Mouse (Mus musculus): ENCODE data around the gene Reln.

Reln gene

GRCm38 (mm10) chr5:22307853-22308252 is 36.6 kb downstream of the Reln start:
- DNase-seq (ENCODE audit: low spot score), result no peak

- DNase-seq (ENCODE audit: low spot score), result no peak
Observed at GRCm38 (mm10) chr5:22307072-22307471, 37.4 kb downstream of the Reln start.

- no peak for DNase-seq (ENCODE audit: low spot score)
Observed at GRCm38 (mm10) chr5:22303709-22304108, 40.8 kb downstream of the Reln start.

GRCm38 (mm10) chr5:22302309-22302708 is 42.2 kb downstream of the Reln start:
- no peak for DNase-seq (ENCODE audit: low spot score)

GRCm38 (mm10) chr5:22300788-22301187 is 43.7 kb downstream of the Reln start:
- DNase-seq (ENCODE audit: low spot score), result no peak

GRCm38 (mm10) chr5:22300046-22300445 is 44.5 kb downstream of the Reln start:
- DNase-seq (ENCODE audit: low spot score), result no peak

- no peak for DNase-seq (ENCODE audit: low spot score)
Observed at GRCm38 (mm10) chr5:22295161-22295560, 49.3 kb downstream of the Reln start.

- no peak for DNase-seq (ENCODE audit: low spot score)
Observed at GRCm38 (mm10) chr5:22291409-22291808, 53.1 kb downstream of the Reln start.

GRCm38 (mm10) chr5:22285396-22285795 is 59.1 kb downstream of the Reln start:
- DNase-seq (ENCODE audit: low spot score), result no peak

GRCm38 (mm10) chr5:22282141-22282665 is 62.3 kb downstream of the Reln start:
- DNase-seq (ENCODE audit: low spot score), result no peak

GRCm38 (mm10) chr5:22280534-22281164 is 63.9 kb downstream of the Reln start:
- no peak for DNase-seq (ENCODE audit: low spot score)

- no peak for DNase-seq (ENCODE audit: low spot score)
Observed at GRCm38 (mm10) chr5:22279201-22279600, 65.3 kb downstream of the Reln start.

GRCm38 (mm10) chr5:22274134-22274533 is 70.4 kb downstream of the Reln start:
- DNase-seq (ENCODE audit: low spot score), result no peak

- no peak for DNase-seq (ENCODE audit: low spot score)
Observed at GRCm38 (mm10) chr5:22266489-22267301, 77.8 kb downstream of the Reln start.

GRCm38 (mm10) chr5:22262351-22262765 is 82.1 kb downstream of the Reln start:
- no peak for DNase-seq (ENCODE audit: low spot score)

GRCm38 (mm10) chr5:22255346-22255745 is 89.2 kb downstream of the Reln start:
- no peak for DNase-seq (ENCODE audit: low spot score)

GRCm38 (mm10) chr5:22253910-22254309 is 90.6 kb downstream of the Reln start:
- DNase-seq (ENCODE audit: low spot score), result no peak

- no peak for DNase-seq (ENCODE audit: low spot score)
Observed at GRCm38 (mm10) chr5:22253318-22253717, 91.2 kb downstream of the Reln start.

GRCm38 (mm10) chr5:22247850-22248249 is 96.7 kb downstream of the Reln start:
- DNase-seq (ENCODE audit: low spot score), result no peak

GRCm38 (mm10) chr5:22245056-22245455 is 99.4 kb downstream of the Reln start:
- DNase-seq (ENCODE audit: low spot score), result no peak

- no peak for DNase-seq (ENCODE audit: low spot score)
Observed at GRCm38 (mm10) chr5:22243538-22243937, 101.0 kb downstream of the Reln start.

GRCm38 (mm10) chr5:22241560-22241959 is 102.9 kb downstream of the Reln start:
- DNase-seq (ENCODE audit: low spot score), result no peak

- peak; percentile 26 for DNase-seq (ENCODE audit: low spot score)
Observed at GRCm38 (mm10) chr5:22236801-22237200, 107.7 kb downstream of the Reln start.

Data from urinary bladder, postnatal 14 days (tissue).